Mouse (Mus musculus) liver, embryonic 11.5 days (tissue): ENCODE measurements around the gene Tapt1. TPM values are rescaled to one million over a fixed set of nuclear protein-coding genes. Genes with fewer than 3 reads are reported as not detected.

Source experiments
- polyA plus RNA-seq: library from polyadenylated mRNA; unstranded; fragments of >200 nt; fragmentation: Nextera tagmentation; extraction: Ambion mirVana; gene quantifications from 2 replicates; pipeline ENCODE4 v1.2.1, GENCODE M21; 2014

Gene Tapt1
- polyA plus RNA-seq, 1 experiment from 2014 or later = 49.7 TPM

Other genes with a start within 250 kb of the Tapt1 start
- gene Fgfbp1, start 244.8 kb downstream of the Tapt1 start, polyA plus RNA-seq = not detected in 2 replicates
- 23.0 and 23.9 TPM in 2 replicates for gene Prom1, start 124.6 kb downstream of the Tapt1 start, polyA plus RNA-seq